Mouse (Mus musculus) splenic B cell, adult 2 months (primary cell): ENCODE data around the gene Fastkd5.

ENCODE experiments used
- DNase-seq: peaks from one replicate; pipeline ENCODE4 v3.0.0-alpha.2; 2011; ENCODE audit warnings: low read depth, low spot score
- H3K27me3 ChIP-seq: 2 replicates; pipeline ENCODE4 v1.6.1; 2012; ENCODE audit warnings: mild to moderate bottlenecking, low read length, moderate library complexity, mixed read lengths; ENCODE audit not compliant: control insufficient read depth, poor library complexity, insufficient read depth, severe bottlenecking
- H3K36me3 ChIP-seq: 2 replicates; pipeline ENCODE4 v1.6.1; 2012; ENCODE audit warnings: mild to moderate bottlenecking, low read length, moderate library complexity, mixed read lengths; ENCODE audit not compliant: control insufficient read depth, poor library complexity, insufficient read depth, severe bottlenecking

Gene Fastkd5

DNA sequence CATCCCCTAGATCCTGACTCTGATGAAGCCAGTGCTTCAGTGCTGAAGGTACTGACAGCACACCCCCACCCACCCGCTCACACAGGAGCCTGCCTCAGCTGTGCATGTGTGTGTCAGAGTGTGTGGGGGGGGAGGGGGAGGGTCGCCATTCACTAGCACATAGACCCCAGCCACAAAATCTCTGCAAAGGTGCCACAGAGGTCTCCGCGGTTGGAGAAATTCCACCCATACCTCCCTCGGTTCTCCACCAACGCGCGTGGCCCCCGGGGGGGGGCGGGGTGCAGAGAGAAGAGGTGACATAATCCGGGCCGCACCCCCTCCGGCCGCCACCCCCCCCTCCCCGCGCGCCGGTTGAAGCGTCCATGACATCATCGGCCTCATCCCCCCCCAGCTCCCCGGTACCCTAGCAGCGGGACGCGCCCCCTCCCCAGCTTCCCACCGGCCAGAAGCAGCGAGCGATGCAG lies 12.4 kb upstream of the Fastkd5 start:
- Histone ChIP-seq H3K27me3 (no peaks in the 10 kb centered on the region), H3K36me3 (no peaks in the 10 kb centered on the region)
- DNase-seq = peak; percentile 52

DNA sequence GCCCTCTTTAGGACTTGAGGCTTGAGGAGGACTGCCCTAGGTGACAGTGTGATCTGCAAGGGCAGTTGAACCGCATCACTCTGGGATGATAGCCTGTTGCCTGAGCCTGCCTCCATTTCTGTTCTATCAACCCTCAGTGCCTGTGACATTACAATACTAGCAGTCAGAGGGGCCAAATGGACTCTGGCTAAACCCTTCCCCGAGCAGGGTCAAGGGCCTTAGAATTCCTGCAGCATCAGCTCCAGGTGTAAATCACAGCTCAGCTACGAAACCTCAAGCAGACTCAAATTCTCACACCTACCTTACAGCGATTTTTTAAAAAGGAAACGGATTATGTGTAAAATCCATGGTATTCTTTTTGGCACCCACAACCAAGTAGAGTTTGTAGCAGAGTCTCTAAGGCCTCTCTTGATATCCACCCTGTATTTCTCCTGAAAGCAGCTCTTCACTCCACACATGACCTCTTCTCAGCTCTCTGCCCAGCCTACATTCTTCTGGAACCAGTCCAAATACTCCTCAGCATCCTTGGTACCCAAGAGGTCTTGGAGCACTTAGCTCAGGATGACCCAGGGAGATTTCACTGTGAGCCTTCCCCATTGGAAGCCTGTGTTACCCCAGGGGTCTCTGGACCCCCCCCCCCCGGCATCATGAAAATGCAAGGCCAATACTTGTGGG lies 11.7 kb upstream of the Fastkd5 start:
- no peaks in the 10 kb centered on the region for H3K36me3 ChIP-seq
- H3K27me3 ChIP-seq = no peaks in the 10 kb centered on the region
- DNase-seq = no peak

DNA sequence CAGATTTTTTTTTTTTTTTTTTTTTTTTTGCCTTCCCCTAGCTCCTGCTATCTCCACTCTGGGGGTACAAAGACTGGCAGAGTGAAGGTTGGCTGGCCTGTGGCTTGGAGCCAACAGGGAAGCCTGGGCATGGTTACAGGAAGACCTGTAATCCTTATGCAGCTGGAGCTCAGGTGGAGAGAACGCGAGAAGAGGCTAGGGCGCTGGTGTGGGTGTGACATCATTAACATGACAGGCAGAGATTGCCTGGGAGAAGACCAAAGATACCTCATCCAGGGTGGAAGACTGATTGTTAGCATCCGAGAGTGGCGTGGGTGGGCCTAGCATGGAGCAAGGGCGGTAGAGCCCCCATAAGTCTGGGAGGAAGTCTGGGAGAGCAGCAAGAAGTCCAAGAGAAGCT lies 9.4 kb upstream of the Fastkd5 start:
- Histone ChIP-seq H3K27me3 (no peaks in the 10 kb centered on the region), H3K36me3 (no peaks in the 10 kb centered on the region)
- no peak for DNase-seq

DNA sequence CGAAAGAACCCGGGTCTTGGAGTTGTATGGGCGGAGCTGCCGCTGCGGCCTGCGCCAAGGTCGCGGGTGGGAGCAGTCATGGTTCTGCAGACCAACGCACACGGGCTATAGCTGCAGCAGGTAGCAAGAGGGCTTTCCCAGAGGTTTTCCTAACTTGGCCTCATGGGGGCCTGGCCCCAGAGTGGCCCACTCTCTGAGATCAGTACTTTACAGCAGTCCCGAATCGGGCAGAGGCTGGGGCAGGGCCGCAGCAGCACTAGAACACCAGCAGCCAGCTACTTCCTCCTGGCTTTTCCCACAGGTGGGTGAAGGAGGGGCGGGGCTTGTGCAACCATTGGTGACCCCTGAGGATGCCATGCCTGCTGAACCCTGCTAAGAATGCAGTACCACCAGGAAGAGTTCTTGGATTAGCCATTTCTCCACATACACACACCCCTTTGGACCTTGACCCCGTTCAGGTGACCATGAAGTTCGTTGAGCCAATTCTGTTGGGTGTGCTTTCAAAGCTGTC lies 8.3 kb upstream of the Fastkd5 start:
- Histone ChIP-seq H3K27me3 (no peaks in the 10 kb centered on the region), H3K36me3 (no peaks in the 10 kb centered on the region)
- DNase-seq = no peak

DNA sequence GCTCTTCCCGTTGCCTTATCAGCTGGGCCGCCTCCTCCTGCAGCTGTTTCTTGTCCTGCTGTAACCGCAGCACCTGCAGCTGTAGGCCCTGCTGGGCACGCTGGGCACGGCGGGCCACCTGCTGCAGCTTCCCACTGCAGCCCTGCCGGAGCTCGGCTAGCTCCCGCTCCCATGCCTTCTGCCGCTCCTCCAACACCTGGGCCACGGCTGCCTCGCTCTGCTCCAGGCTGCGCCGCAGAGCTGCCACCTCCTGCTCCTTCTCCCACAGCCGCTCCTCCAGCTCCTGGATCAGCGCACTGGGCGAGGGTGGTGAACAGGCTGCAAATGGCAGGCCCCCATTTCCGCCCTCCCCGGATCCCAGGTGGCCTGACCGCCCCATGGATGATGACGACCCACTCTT lies 6.0 kb upstream of the Fastkd5 start:
- DNase-seq = no peak
- Histone ChIP-seq H3K27me3 (no peaks in the 10 kb centered on the region), H3K36me3 (no peaks in the 10 kb centered on the region)

DNA sequence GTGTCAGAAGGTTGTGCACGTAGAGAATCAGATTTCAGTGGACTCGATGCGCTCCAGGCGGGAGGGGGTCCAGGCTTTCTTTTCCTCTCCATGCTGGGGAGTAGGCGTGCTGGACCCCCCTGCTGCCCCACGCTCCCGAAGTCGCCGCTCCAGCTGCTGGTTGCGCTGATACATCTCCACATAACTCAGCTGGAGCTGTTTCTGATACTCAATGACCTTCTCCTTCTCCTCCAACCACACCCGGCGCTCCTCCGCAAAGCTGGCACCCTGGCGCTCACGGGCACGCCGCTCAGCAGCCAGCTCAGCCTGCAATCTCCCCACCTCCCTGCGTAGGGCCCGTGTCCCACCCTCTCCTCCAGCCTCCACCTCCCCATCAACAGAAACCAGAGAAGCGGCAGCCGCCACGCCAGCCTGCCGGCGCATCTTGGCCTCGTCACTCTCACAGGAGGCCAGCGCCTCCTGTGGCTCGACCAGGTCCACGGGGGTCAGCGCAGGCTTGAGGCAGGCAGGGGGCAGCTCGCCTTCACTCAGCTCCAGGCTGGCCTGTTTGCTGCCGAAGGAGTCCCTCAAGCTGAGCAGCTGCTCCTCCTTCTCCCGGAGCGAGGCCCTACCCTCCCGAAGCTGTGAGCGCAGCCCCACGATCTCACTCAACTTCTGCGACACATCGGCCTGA lies 5.0 kb upstream of the Fastkd5 start:
- peak; percentile 49 for DNase-seq

DNA sequence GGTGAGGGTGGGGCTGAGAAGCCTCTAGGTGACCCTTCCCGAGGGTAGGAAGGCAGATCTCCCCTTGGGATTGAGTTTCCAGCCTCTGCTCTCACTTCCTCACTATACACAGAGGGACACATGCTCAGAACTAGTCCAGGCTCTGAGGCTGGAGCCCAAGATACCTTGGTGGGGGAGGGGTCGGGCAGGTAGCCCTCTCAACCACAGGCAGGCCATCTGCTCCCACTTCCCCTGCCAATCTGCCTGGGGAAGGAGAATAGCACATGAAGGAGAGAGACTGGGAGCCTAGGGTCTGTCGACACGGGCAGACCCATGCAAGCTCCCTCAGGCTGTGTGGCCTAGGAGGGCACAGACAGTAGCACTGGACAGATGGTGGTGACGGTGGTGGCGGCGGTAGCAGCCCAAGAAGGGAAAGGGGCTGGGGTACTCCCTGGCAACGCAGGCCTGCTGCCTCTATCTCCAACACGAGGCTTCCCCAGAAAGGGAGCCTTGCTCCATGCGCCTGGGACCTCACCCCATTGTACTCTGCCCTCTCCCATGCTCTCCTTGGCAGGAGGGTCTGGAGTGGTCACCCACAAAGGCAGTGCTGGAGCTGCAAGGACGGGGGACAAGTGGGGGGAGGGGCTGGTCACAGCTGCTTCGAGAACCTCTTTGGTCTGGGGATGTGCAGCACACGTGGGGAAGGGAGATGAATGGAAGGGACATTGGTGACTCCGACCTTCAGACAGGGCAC lies 4.3 kb upstream of the Fastkd5 start:
- DNase-seq = no peak
- H3K36me3 ChIP-seq = no peaks in the 10 kb centered on the region
- no peaks in the 10 kb centered on the region for H3K27me3 ChIP-seq

More for the DNA sequence above, 5.0 kb upstream of the Fastkd5 start:
- no peaks in the 10 kb centered on the region for H3K36me3 ChIP-seq
- H3K27me3 ChIP-seq = no peaks in the 10 kb centered on the region

DNA sequence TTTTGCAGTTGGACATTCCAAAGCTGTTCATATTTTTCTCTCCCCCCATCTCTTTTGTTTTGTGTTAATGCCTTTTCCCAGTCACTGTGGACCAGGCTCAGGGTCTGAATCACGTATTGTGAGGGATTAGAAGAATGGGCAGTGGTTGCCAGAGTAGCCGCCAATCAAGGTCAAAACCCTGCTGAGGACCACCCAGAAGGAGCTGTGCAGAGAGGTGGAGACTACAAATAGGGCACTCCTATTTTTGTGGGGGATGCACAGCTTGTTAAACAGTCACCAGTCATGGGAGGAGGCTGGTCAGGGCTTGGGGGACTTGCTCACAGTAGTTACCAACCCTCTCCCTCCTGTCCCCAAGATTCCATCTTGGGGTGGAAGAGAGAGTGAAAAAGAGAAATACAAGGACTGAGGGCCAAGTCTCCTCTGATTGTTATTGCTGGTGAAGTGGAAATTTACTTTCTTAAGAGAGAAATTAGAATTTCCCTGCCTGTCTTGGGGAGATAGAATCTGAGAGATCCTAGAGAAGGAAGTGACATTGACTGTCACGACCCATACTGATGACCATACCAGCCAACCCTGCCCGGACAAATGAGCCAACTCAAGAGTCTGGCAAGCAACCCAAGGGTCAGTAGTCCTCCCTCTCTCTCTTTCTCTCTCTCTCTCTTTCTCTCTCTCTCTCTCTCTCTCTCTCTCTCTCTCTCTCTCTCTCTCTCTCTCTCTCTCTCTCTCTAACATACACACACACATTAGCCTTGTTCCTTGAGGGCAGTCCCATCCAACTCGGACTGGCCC lies 3.3 kb upstream of the Fastkd5 start:
- Histone ChIP-seq H3K36me3 (no peaks in the 10 kb centered on the region), H3K27me3 (no peaks in the 10 kb centered on the region)
- no peak for DNase-seq

DNA sequence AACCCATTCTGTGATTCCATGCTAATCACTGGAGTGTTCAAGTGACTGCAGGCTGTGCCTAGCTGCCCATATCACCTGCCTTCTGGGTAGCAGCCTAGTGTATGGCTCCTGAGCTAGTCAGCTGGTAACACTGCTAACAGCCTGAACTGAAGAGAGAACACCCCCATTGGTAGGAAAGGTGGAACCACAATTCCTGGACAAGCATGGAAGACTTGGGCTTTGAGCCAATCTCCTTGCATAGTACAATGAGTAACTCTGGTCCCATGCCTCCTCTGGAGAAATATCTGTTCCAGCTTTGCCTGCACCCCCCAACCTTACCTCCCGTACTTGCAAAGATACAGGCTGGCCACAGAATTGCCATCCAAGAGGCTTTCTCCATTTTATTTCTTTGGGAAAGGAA lies 2.6 kb upstream of the Fastkd5 start:
- Histone ChIP-seq H3K27me3 (no peaks in the 10 kb centered on the region), H3K36me3 (no peaks in the 10 kb centered on the region)
- no peak for DNase-seq

DNA sequence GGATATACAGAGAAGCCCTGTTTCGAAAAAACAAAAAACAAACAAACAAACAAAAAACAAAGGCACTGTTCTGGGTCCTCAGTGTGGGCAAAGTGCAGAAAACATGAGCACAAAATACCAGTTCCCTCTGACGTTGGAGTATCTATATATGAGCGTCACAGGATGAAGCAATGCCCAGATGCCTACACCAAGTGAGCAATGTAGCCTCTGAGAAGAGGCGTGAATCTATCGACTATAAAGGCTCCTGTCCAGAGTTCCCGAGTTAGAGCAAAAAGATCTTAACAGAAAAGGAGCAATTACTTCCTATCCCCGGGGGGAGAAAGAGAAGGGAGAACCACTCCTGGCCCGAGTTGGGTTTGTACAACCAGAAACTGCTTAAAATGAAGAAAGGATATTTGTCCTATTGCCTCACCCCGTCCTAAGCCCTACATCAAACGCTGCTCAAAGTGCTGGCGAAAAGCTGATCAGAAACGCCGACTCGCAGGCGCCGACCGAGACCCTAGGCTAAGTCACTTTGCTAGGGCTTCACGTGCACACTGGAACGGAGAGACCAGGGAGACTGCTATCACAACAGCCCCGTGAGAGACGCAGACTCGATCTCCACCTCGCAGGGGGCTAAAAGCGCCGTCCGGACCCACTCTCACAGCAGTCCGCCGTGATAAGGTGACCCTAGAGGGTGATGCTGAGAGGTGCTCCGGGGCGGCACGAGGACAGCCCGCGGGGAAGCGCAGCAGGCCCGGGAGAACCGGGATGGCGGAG lies 568 bp downstream of the Fastkd5 start:
- no peak for DNase-seq
- Histone ChIP-seq H3K27me3 (no peaks in the 10 kb centered on the region), H3K36me3 (no peaks in the 10 kb centered on the region; the same call in 1 of the 2 replicates)

DNA sequence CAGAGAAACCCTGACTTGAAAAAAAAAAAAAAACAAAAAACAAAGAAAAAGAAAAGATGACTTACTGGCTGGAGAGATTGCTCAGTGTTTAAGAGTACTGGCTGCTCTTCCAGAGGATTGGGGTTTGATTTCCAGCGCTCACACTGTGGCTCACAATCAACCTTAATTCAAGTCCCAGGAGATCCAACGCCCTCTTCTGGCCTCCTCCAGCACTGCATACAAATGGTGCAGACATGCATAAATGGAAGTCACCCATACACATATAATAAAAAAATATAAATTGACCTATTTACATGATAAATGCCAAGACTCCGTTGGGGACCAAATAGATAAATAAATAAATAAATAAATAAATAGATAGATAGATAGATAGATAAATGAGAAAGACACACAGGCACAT lies 1.4 kb downstream of the Fastkd5 start:
- Histone ChIP-seq H3K27me3 (no peaks in the 10 kb centered on the region), H3K36me3 (no peaks in the 10 kb centered on the region; the same call in 1 of the 2 replicates)
- peak; percentile 43 for DNase-seq

DNA sequence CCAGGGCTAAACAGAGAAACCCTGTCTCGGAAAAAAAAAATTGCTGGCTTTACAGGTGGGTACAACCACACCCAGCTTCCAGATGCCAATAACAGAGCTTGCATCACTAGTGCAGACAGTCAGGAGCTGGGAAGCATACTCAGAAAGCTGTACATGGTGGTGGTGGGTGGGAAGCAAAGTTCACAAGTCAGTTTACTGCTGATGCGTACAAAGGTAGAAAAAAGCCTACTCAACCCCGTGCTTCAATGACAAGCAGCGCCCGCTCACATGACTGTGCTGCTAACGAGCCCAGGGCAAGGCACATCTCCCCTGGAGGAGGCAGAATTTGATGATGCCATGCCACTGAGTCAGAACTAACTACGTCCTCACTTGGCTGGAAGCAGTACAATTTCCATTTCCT lies 10.9 kb downstream of the Fastkd5 start:
- no peaks in the 10 kb centered on the region for H3K27me3 ChIP-seq
- DNase-seq = no peak
- peaks cover 4% of the 10 kb centered on the region; the same call in 1 of the 2 replicates for H3K36me3 ChIP-seq

DNA sequence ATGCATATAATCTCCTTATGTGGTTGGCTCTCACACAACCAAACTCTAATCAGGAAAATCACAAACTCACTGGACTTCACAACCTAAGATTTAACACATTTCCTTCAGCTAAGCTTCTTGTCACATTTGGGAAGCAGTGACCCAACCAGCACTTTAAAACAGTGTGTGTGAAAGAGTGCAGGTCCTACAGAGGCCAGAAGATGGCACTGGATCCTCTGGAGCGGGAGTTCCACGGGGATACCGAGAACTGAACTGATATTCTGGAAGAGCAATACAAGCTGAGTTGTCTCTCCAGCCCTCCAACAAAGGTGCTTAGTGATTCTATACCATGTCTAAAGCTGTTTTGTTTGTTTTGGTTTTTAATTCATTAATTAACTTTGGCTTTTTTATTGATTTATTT lies 16.7 kb downstream of the Fastkd5 start:
- Histone ChIP-seq H3K36me3 (peaks cover 2% of the 10 kb centered on the region; the same call in 1 of the 2 replicates), H3K27me3 (no peaks in the 10 kb centered on the region)
- DNase-seq = no peak

DNA sequence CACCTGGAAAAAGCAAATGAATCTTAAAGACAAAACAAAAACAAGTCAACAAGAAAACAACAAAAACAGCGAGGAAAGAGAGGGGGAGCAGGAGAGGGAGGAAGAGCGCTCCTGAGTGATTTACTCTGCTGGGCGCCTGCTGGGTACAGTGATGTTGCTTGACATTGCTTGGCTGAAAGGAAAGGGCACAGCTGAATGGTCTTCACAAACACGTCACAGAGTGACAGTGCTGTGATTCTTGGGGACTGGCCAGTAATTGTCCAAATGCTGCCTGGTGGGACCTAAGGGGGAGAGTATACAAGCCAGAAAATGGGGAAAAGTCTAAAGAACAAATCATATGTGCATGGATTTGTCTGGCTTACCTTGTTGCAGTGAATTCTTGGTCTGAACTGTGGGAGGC lies 27.6 kb downstream of the Fastkd5 start:
- DNase-seq = no peak
- H3K27me3 ChIP-seq = no peaks in the 10 kb centered on the region
- peaks cover 4% of the 10 kb centered on the region; the same call in 1 of the 2 replicates for H3K36me3 ChIP-seq
